Mouse (Mus musculus) heart, embryonic 16.5 days (tissue): Measurements from ENCODE around the gene Snx4. TPM values are rescaled to one million over a fixed set of nuclear protein-coding genes. Genes with fewer than 3 reads are reported as not detected.

Source experiments
- ATAC-seq: fragments of 200-750 bp; cut with Nextera tagmentation; replicated peaks from 2 replicates; pipeline ENCODE4 v1.8.0; 2017; ENCODE audit warnings: moderate number of reproducible peaks; ENCODE audit not compliant: insufficient read depth, low FRiP score; ENCODE audit errors: extremely low read depth
- H3K27ac ChIP-seq: fragments of 300-500 bp; sonication (generic); 2 replicates; pipeline ENCODE4 v1.5.1; 2014; ENCODE audit warnings: mild to moderate bottlenecking, low read length, control low read depth, moderate library complexity
- H3K27me3 ChIP-seq: fragments of 300-500 bp; sonication (generic); 2 replicates; pipeline ENCODE4 v1.6.1; 2014; ENCODE audit warnings: low read length, mixed read lengths; ENCODE audit not compliant: control insufficient read depth, insufficient read depth
- H3K36me3 ChIP-seq: fragments of 300-500 bp; sonication (generic); 2 replicates; pipeline ENCODE4 v1.6.1; 2014; ENCODE audit not compliant: control insufficient read depth, insufficient read depth
- H3K4me1 ChIP-seq: fragments of 300-500 bp; sonication (generic); 2 replicates; pipeline ENCODE4 v1.6.1; 2014; ENCODE audit warnings: low read length, mixed read lengths; ENCODE audit not compliant: control insufficient read depth, insufficient read depth
- H3K4me2 ChIP-seq: fragments of 300-500 bp; sonication (generic); 2 replicates; pipeline ENCODE4 v1.6.1; 2014; ENCODE audit warnings: low read depth, mild to moderate bottlenecking, control low read depth, low read length
- H3K4me3 ChIP-seq: fragments of 300-500 bp; sonication (generic); 2 replicates; pipeline ENCODE4 v1.5.1; 2014; ENCODE audit warnings: mild to moderate bottlenecking, control low read depth, low read length
- H3K9ac ChIP-seq: fragments of 300-500 bp; sonication (generic); 2 replicates; pipeline ENCODE4 v1.6.1; 2014; ENCODE audit warnings: low read length, control low read depth
- H3K9me3 ChIP-seq: fragments of 300-500 bp; sonication (generic); replicated peaks from 2 replicates; pipeline ENCODE4 v1.6.1; 2016; ENCODE audit warnings: low read length; ENCODE audit not compliant: control insufficient read depth
- WGBS: fragments of 180-500 bp; shearing (Covaris S2); extraction: QIAGEN DNeasy Blood & Tissue Kit; methylation state at CpG from one replicate; pipeline ENCODE4 v1.1.7; 2014; 5-methylcytosine and 5-hydroxymethylcytosine counted together
- polyA plus RNA-seq: library from polyadenylated mRNA; unstranded; fragments of >200 nt; fragmentation: Nextera tagmentation; extraction: Ambion mirVana; gene quantifications from 2 replicates; pipeline ENCODE4 v1.2.1, GENCODE M21; 2015

Snx4 gene
- polyA plus RNA-seq, 1 experiment from 2014 or later = 88.7 TPM

GRCm38 (mm10) chr16:33294681-33295080, 43.4 kb downstream of the Snx4 start:
- Histone ChIP-seq H3K4me3 (no peak overlapping the region), H3K27ac (no peak overlapping the region), H3K9me3 (no peaks in the 10 kb centered on the region), H3K27me3 (no peaks in the 10 kb centered on the region), H3K9ac (no peak overlapping the region), H3K36me3 (peaks cover 72% of the 10 kb centered on the region), H3K4me1 (no peaks in the 10 kb centered on the region), H3K4me2 (no peak overlapping the region)
- no peak for ATAC-seq
- WGBS = 92% methylated on average over 7 of the region's 7 CpGs

GRCm38 (mm10) chr16:33295321-33295720, 44.1 kb downstream of the Snx4 start:
- H3K36me3 ChIP-seq = peaks cover 73% of the 10 kb centered on the region
- WGBS = 95% methylated on average over 9 of the region's 9 CpGs
- ATAC-seq = no peak

GRCm38 (mm10) chr16:33297493-33297892, 46.3 kb downstream of the Snx4 start:
- no peak overlapping the region for H3K4me3 ChIP-seq
- H3K36me3 ChIP-seq = peaks cover 58% of the 10 kb centered on the region
- no peaks in the 10 kb centered on the region for H3K27me3 ChIP-seq
- H3K27ac ChIP-seq = no peak overlapping the region
- 92% methylated on average over 1 of the region's 1 CpGs for WGBS
- no peak for ATAC-seq
- no peaks in the 10 kb centered on the region for H3K9me3 ChIP-seq
- H3K9ac ChIP-seq = no peak overlapping the region
- H3K4me2 ChIP-seq = no peak overlapping the region
- no peaks in the 10 kb centered on the region for H3K4me1 ChIP-seq

More at GRCm38 (mm10) chr16:33295321-33295720, 44.1 kb downstream of the Snx4 start:
- Histone ChIP-seq H3K9ac (no peak overlapping the region), H3K4me3 (no peak overlapping the region), H3K27ac (no peak overlapping the region), H3K4me2 (no peak overlapping the region), H3K27me3 (no peaks in the 10 kb centered on the region), H3K4me1 (no peaks in the 10 kb centered on the region), H3K9me3 (no peaks in the 10 kb centered on the region)

GRCm38 (mm10) chr16:33306633-33307070, 55.4 kb downstream of the Snx4 start:
- H3K4me1 ChIP-seq = no peaks in the 10 kb centered on the region
- peak; percentile 56; the same call in 1 of the 2 replicates for ATAC-seq
- no peak overlapping the region for H3K27ac ChIP-seq
- H3K27me3 ChIP-seq = no peaks in the 10 kb centered on the region
- H3K9me3 ChIP-seq = no peaks in the 10 kb centered on the region
- WGBS = 8% methylated on average over 4 of the region's 4 CpGs
- H3K4me2 ChIP-seq = peak overlapping the region; percentile 32; the same call in 1 of the 2 replicates
- H3K36me3 ChIP-seq = peaks cover 7% of the 10 kb centered on the region
- 0 out of 2 replicates have a peak overlapping the region, but pooled peaks have one; percentile 4 for H3K9ac ChIP-seq
- H3K4me3 ChIP-seq = peak overlapping the region; percentile 20; the same call in 1 of the 2 replicates

GRCm38 (mm10) chr16:33307761-33308160, 56.5 kb downstream of the Snx4 start:
- no peak overlapping the region for H3K4me2 ChIP-seq
- H3K36me3 ChIP-seq = peaks cover 5% of the 10 kb centered on the region; the same call in 1 of the 2 replicates
- ATAC-seq = no peak
- no peaks in the 10 kb centered on the region for H3K27me3 ChIP-seq
- no peak overlapping the region for H3K9ac ChIP-seq
- 66% methylated on average over 7 of the region's 7 CpGs for WGBS
- no peaks in the 10 kb centered on the region for H3K9me3 ChIP-seq
- no peak overlapping the region for H3K4me3 ChIP-seq
- H3K4me1 ChIP-seq = no peaks in the 10 kb centered on the region
- H3K27ac ChIP-seq = no peak overlapping the region

- Histone ChIP-seq H3K4me1 (no peaks in the 10 kb centered on the region), H3K9ac (no peak overlapping the region), H3K36me3 (peaks cover 5% of the 10 kb centered on the region; the same call in 1 of the 2 replicates), H3K9me3 (no peaks in the 10 kb centered on the region), H3K4me2 (no peak overlapping the region), H3K27ac (no peak overlapping the region), H3K27me3 (no peaks in the 10 kb centered on the region), H3K4me3 (no peak overlapping the region)
- 85% methylated on average over 3 of the region's 3 CpGs for WGBS
- ATAC-seq = no peak
Observed at GRCm38 (mm10) chr16:33309066-33309465, 57.8 kb downstream of the Snx4 start.

GRCm38 (mm10) chr16:33315611-33316010, 64.4 kb downstream of the Snx4 start:
- peaks cover 5% of the 10 kb centered on the region; the same call in 1 of the 2 replicates for H3K4me1 ChIP-seq
- H3K9ac ChIP-seq = no peak overlapping the region
- H3K9me3 ChIP-seq = no peaks in the 10 kb centered on the region
- no peak overlapping the region for H3K4me2 ChIP-seq
- H3K4me3 ChIP-seq = no peak overlapping the region
- no peak overlapping the region for H3K27ac ChIP-seq
- H3K36me3 ChIP-seq = no peaks in the 10 kb centered on the region
- no peaks in the 10 kb centered on the region for H3K27me3 ChIP-seq
- WGBS = 71% methylated on average over 4 of the region's 4 CpGs
- ATAC-seq = no peak

GRCm38 (mm10) chr16:33317646-33318045, 66.4 kb downstream of the Snx4 start:
- Histone ChIP-seq H3K27ac (no peak overlapping the region), H3K9me3 (no peaks in the 10 kb centered on the region), H3K4me1 (peaks cover 11% of the 10 kb centered on the region), H3K27me3 (no peaks in the 10 kb centered on the region), H3K36me3 (no peaks in the 10 kb centered on the region), H3K9ac (no peak overlapping the region), H3K4me3 (no peak overlapping the region), H3K4me2 (no peak overlapping the region)
- no peak for ATAC-seq
- WGBS = 66% methylated on average over 3 of the region's 3 CpGs

- Histone ChIP-seq H3K27me3 (no peaks in the 10 kb centered on the region), H3K4me2 (no peak overlapping the region), H3K4me1 (peaks cover 11% of the 10 kb centered on the region), H3K4me3 (no peak overlapping the region), H3K27ac (no peak overlapping the region), H3K9me3 (no peaks in the 10 kb centered on the region), H3K9ac (no peak overlapping the region), H3K36me3 (no peaks in the 10 kb centered on the region)
- ATAC-seq = no peak
- 88% methylated on average over 7 of the region's 7 CpGs for WGBS
Observed at GRCm38 (mm10) chr16:33318059-33318458, 66.8 kb downstream of the Snx4 start.
